Mouse (Mus musculus): ENCODE results near the gene Mapk7.

DNA sequence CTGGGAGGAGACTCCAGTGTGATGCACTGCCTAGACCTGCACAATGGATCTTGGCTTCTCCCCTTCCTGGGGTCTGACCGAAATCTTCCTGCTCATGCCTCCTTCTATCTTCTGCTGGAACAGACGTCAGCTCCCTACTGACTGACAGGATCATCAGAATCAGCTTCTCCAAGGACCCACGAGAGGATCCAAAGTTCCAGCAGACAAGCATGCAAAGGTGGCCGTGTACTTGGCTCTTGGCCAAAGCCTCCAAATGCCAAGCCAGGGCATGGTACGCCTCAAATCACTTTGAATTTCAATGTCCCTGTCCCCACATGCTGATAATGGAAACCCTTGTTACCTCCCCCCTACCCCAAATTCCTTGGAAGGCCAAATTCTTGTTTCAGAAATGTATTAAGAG lies 46.2 kb downstream of the Mapk7 start:
- TF ChIP-seq GATA1 (IDR thresholded peaks at IDR 0.05; ENCODE audit: borderline replicate concordance, low read length) (no peak), CTCF (IDR thresholded peaks at IDR 0.05; ENCODE audit: low read depth, low read length) (no peak)
